Mouse (Mus musculus) C2C12 (cell line): ENCODE data around the gene Nfix.
"Not testable (repeated sequence)": the region's sequence is repeated elsewhere in the genome, so short reads cannot be mapped to it uniquely, and the experiment has no call there.

Experiments
- CEBPB ChIP-seq: IDR thresholded peaks from one replicate; pipeline ENCODE4 v1.6.1; 2011; ENCODE audit warnings: low read depth, mild to moderate bottlenecking, control low read depth, moderate library complexity
- CTCF ChIP-seq: IDR thresholded peaks from one replicate; pipeline ENCODE4 v1.5.1; 2011; ENCODE audit not compliant: control insufficient read depth, insufficient read depth, insufficient read length
- FOSL1 ChIP-seq: IDR thresholded peaks from one replicate; pipeline ENCODE4 v1.8.0; 2011; ENCODE audit warnings: mild to moderate bottlenecking, low read length; ENCODE audit not compliant: poor library complexity, insufficient read depth, severe bottlenecking

DNA sequence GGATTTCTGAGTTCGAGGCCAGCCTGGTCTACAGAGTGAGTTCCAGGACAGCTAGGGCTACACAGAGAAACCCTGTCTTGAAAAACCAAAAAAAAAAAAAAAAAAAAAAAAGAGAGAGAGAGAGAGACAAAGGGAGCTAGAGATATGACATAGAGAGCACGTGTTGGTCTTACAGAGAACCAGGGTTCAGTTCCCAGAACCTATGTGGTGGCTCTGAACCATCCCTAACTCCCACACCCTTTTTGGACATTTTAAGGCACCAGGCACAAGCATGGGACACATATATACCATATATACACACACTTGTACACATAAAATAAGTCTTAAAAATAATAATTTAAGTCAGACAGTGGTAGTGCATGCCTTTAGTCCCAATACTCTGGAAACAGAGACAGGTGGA lies 26.4 kb upstream of the Nfix start:
- not testable (repeated sequence) for TF ChIP-seq CEBPB, CTCF, FOSL1
